Mouse (Mus musculus): ENCODE measurements around the gene P2ry12.
A peak's percentile ranks its signal among the peaks of the same experiment; 100 is the strongest.

The P2ry12 gene

GRCm38 (mm10) chr3:59234878-59235277 lies 27.8 kb downstream of the P2ry12 start:
- peak in 1 of 2 experiments; percentile 21 for DNase-seq (ENCODE audit: low spot score in 2 of 2)

DNA sequence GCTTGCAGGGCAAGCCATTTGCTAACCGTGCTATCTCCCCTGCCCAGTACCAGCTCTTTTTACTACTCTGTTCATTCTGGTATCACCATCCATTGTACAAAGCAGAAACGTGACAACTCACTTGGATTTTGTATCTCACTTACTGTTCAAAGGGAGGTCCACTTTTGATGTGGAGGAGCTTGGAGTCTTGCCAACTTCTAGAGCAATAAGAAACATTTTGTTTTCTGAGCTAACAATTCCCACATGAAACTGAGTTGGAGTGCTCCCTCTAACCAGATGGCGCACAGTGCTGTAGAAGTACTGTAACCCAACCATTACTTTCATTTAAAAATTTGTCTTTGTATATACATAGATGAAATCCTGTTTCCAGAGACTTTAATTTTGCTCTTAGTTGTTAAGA lies 31.8 kb downstream of the P2ry12 start:
- no peak for DNase-seq (ENCODE audit: low spot score in 2 of 2)

- peak in 1 of 2 experiments; percentile 37 for DNase-seq (ENCODE audit: low spot score in 2 of 2)
Measured at GRCm38 (mm10) chr3:59228730-59229551, 33.7 kb downstream of the P2ry12 start.

DNA sequence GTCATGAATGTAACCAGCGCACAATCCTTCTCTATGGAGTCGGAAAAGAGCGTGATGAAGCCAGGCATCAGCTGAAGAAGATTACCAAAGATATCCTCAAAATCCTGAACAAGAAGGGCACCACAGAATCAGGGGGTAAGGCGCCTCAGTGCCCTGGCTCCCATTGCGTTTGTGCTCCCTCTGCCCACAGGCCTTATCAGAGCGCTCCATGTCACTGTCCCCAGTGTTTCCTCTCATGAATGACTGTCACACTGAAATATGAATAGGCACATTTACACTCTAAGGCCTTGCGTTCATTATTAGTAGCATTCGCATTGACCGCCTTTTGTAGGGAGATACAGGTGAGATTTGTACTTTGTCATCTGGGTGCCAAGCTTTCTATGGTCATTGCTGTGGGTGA lies 35.0 kb downstream of the P2ry12 start:
- no peak for DNase-seq (ENCODE audit: low spot score in 2 of 2)

DNA sequence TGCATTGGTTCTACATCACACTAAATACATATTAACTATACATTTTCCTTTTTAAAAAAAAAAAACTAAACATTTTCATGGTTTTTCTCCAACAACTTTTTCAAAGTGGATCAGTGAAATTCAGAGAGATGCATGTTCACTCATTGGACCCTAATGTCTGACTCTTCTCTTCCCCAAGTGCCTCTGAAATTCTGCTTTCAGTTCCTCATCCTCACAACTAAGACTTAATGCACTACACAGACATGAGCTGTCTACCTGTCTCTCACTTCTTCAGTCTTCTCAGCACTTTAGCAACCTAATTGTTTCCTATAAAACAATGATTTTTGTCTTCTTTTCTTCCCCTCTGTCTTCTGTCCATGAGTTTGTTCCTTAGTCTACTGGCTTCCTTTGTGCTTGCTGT lies 37.3 kb downstream of the P2ry12 start:
- DNase-seq (ENCODE audit: low spot score in 2 of 2) = no peak

GRCm38 (mm10) chr3:59222303-59222702 lies 40.4 kb downstream of the P2ry12 start:
- no peak for DNase-seq (ENCODE audit: low spot score in 2 of 2)

DNA sequence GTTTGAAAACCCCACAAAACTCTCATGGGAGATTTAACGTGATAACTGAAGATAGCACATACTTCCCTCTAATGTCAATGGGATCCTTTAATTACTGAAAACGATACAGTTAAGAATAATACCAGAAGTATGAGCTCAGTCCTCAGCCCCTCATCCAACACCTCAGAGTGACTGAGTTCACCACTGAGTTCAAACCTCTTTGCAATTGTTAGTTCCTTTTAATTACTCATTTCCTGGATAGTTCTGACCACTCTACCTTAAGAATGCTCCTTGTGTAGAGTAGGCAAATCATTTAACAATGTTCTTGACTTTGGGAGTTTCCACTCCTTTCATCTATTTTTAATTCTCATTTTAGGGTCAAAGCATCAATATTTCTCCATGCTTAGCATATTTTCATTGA lies 43.3 kb downstream of the P2ry12 start:
- DNase-seq (ENCODE audit: low spot score in 2 of 2) = no peak

GRCm38 (mm10) chr3:59217211-59217610 lies 45.5 kb downstream of the P2ry12 start:
- DNase-seq (ENCODE audit: low spot score in 2 of 2) = no peak

DNA sequence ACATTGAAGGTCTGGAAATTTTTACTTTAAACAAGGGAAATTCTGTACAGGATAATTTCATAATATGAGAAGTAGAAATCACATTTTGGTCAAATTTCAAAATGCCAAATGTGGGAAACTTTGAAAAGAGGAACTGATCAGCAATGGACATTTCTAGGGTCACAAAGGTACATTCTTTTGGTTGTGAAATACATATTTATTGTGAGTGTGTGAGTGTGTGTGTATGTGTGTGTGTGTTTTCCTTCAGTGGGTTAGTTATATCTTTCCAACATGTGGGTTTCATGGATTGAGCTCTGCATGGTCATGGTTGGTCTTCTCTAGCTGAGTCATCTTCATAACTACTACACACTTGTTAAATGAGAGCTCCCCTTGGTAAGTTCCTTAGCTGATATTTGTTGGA lies 50.3 kb downstream of the P2ry12 start:
- DNase-seq (ENCODE audit: low spot score in 2 of 2) = no peak

DNA sequence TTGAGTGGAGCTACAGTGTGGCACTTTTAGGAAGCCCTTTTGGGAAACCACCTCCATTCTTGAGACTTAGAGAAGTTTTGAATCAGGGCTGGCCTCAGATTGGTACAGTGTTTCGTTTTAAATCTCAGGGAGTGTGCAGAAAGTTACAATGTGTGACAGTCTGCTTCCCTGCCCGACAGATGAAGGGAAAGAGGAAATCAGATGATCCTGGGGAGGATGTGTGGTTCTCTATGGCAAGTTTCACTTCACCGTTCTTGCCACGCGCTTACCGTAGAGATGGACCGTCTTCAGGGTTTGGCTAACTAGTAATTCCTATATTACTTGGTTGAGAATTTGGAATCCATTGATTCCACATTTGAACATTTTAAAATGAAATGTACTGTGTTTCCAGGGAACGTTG lies 50.9 kb downstream of the P2ry12 start:
- no peak for DNase-seq (ENCODE audit: low spot score in 2 of 2)

GRCm38 (mm10) chr3:59210727-59211126 lies 51.9 kb downstream of the P2ry12 start, which contains the start of gene P2ry13:
Gene P2ry13 (minus strand): TSS chr3:59210882.
- no peak for DNase-seq (ENCODE audit: low spot score in 2 of 2)

DNA sequence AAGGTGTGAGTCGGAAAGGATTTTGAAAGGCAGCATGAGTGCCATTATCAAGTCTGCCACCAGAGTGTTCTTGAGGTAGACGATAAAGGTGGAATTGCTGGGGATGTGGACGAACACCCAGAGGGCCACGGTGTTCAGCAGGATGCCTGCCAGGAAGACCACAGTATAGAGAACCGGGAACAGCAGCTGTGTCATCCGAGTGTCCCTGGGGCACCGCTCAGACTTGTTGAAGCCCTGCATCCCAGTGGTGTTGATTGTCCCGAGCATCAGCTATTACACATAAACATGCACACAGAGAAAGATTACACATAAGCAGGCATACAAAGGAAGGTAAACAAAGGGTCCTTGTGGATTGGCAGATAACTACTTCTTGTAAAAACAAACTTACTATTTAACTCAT lies 52.6 kb downstream of the P2ry12 start:
- DNase-seq (ENCODE audit: low spot score in 2 of 2) = no peak

DNA sequence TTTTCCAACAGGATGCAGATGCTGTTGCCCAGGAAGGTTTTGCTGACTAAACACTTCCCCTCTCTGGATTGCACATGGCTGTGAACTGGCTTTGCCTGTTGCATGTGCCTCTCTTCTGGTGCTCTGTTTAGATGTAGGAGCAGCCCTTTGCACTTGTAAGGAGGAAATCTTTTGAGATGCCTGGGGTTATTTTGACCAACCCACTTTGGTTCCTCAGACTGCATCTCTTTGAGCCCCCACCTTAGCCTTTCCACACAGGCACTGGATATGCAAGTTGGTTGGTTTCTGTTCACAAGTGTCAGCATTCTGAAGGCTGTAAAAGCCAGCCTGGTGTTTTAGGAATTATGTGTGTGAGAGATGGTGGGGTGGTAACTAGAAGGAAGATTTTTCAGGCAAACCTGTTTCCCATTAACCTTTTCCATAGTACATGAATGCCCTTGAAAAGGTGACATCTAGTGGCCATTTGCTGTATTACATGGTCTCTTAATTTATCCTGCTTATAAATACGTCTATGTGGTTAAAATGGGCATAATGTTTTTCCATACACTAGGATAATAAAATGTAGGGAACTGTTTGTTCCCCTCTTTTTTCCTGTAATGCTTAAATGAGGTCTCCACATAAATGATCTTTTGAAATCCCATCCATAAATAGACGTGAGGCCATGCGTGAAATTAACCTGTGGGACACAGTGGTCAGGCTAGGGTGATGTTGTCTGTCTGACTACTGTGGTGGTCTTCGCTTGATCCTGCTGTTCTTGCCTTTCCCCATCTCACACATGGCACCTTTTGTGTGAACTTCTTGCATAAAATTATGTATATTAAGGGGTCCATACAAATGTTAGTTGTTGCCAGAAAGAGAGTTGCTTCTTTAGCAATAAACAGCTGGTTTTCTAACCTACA lies 53.8 kb downstream of the P2ry12 start:
- DNase-seq (ENCODE audit: low spot score in 2 of 2) = no peak

DNA sequence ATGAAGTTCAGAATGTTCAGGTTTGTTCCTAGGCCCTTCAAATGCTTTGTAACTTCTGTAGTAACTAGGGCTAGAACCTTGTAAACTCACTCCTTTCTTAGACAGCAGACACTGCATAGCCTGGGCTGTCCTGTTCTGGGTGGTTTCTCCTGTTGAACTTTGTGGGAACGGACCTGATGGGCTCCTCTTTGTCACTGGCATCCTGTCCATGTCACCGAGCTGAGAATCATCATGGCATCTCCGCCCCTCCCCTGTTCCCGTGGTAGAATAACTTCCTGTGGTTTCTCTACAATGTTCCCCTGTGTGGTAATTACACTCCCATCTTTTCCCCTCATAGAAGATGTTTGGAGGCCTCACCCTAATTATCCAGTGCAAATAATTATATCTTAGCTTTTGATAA lies 56.7 kb downstream of the P2ry12 start:
- DNase-seq (ENCODE audit: low spot score in 2 of 2) = no peak

DNA sequence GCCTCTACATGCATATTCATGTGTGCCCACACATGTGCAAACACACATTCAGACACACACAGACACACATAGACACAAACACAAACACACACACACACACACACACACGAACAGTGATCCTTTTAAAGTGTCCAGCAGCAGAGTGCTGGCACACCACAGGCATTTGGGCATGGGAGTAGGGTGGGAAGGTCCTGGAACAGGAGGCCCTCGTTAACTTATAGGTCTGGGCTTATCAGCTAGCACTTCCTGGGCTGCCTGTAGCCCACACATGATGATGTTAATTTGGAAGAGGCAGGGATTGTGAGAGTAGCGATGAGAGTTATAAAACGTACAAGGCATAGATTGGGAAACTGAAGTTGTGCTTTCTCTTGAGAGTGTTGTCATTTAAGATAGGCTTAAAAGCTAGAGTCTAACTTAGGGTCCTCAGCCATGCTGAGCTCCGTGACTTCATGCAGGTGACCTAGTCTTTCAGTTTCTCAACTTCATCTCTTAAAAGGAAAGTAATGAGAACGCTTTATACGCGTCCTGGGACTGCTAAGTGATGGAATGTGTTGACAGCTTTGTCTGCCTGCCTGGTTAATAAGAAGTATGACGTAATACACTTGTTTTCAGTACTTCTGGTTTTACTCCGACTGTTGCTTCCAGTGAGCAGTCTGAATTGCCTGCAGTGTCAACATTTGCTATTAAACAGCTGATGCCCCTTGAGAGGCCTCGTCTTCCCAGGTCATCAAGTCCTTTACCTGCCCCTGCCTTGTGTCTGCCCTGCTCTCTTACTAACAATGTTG lies 57.8 kb downstream of the P2ry12 start:
- DNase-seq (ENCODE audit: low spot score in 2 of 2) = no peak

DNA sequence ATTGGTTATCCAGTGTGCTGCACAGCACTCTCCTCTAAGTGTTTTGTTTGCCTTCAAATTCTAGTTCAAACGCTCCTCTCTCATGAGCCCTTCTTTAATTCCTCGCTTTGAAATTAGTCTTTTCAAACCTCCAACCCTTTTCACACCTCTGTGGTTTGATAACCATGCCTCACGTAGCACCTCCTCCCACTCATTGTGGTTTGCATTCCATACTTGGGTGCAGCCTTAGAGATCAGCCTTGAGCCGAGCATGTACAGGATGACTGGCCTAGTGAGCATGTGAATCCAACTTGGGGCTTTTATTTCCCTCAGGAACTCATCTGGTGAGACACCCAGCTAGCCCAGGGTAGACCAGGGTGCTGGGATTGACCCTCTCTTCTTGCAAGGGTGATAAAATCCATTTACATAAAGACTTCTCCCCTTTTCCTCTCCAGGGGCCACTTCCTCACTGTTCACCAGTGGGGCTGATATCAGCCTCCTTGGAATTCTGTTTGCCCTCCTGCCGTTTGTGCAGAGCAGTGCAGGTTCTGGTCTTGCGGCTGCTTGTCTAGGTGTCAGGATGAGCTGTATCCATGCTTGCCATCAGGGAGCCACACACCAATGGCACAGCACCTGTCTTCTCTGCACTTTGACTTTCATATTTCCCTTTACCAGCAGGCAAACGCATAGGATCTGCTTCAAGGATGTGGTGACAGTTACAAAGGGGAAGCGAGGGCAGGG lies 58.7 kb downstream of the P2ry12 start:
- no peak for DNase-seq (ENCODE audit: low spot score in 2 of 2)

DNA sequence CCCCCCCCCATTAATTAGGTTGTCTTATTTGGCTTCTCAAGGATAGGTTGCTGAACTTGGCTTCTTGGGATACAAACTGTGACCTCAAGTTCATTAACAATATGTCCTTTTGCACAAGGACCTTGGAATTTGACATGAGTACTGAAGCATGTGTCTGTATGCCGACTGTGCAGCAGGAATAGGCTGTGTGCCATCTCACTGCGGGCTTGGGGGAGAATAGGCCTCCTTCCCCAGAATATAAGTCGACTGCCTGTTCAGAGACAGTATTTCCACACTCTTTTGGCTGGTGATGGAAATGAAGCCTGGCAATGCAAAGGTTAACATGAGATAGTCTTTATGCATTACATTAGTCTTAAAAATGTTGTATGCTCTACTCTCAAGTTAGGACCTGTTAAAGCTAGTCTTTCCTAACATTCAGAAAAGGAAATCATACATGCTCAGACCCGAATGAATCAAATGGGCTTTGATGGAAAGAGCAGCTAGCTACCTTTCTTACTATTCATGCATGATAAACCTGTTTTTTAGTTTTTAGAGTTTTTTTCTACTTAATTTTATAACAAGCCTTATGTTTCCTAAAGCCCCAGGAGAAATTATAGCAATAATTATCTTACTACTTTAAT lies 65.2 kb downstream of the P2ry12 start:
- no peak for DNase-seq (ENCODE audit: low spot score in 2 of 2)

DNA sequence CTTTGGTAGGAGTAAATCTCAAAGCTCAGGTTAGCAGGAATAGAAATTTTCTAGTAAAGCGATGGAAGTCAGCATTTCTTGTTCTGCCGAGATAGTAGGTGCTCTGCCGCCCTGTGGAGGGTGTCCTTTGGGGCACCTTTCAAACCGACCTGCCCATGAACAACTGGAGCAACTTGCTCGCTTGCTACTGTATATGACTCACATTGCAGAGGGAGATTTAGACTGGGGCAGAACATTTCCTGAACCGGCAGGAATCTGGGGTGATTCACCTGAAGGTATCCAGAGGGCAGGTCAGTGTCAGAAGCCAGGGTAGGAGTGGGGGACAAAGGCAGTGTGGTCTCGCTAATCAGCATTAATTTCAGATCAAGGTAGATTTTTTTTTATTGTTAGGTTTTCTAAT lies 67.7 kb downstream of the P2ry12 start, which contains the start of gene Gpr87:
Gene Gpr87 (minus strand): TSS at position 167 of the 400 bp plus-strand sequence.
- DNase-seq (ENCODE audit: low spot score in 2 of 2) = no peak

DNA sequence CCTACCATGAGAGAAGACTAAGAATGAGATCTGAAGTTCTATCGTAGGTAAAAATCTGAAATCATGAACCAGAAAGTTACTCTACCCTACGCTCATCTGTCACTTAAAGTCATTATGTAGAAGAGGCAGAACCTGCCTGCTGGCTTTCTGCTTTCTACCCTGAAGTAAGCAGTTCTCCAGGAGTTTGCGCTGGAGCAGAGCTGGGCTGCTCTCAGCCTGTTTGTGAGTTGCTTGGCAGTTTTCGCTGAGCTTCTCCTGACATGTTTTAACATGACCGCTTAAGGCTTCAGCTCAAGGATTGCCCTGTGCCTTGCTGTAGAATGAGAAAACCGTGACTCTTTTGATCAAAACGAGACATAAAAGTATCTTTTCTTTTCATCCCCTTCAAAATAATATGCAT lies 68.6 kb downstream of the P2ry12 start:
- no peak for DNase-seq (ENCODE audit: low spot score in 2 of 2)

DNA sequence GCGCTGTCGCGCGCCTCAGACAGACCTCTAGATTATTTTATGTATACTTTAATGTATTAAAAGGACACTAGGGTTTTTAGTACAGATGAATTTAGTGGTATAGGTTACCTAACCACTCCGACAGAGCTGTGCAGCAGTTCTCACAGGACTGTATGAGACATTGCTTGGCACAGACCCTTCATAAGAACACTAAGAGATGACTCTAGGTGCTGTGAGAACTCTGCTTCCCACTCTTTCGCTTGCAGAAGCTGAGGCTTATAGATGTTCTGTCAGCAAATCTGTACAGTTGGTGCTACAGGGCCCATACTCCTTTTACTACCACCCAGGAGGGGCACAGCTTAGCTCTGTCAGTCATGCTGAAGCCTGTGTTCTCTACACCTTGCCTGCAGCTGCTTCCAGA lies 71.0 kb downstream of the P2ry12 start:
- no peak for DNase-seq (ENCODE audit: low spot score in 2 of 2)

DNA sequence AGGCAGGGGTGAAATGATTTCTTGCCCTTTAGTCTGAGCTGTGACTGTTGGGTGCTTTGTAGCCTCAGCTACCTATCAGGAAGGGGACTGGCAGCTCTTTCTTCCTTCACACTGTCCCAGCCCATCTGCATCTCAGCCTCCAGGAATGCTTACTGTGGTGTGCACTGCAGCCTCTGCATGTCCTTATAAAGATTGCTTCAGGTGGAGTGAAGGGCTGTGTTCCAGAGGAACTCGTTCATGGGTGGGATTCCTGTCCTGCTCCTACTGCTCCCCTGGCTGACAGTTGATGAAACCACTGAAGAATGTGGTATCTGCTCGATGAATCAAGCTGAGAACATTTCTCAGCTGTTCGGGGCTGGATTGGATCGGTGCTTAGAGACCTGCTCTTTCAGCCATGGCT lies 75.3 kb downstream of the P2ry12 start:
- no peak for DNase-seq (ENCODE audit: low spot score in 2 of 2)
